Mouse (Mus musculus) right cerebral cortex, postnatal 4 days (tissue): ENCODE measurements around the gene Clcnkb.

Experiments
- DNase-seq: peaks from one replicate; pipeline ENCODE4 v3.0.0-alpha.2; 2022

The Clcnkb gene

GRCm38 (mm10) chr4:141432666-141433065, 16.9 kb upstream of the Clcnkb start:
- no peak for DNase-seq

DNA sequence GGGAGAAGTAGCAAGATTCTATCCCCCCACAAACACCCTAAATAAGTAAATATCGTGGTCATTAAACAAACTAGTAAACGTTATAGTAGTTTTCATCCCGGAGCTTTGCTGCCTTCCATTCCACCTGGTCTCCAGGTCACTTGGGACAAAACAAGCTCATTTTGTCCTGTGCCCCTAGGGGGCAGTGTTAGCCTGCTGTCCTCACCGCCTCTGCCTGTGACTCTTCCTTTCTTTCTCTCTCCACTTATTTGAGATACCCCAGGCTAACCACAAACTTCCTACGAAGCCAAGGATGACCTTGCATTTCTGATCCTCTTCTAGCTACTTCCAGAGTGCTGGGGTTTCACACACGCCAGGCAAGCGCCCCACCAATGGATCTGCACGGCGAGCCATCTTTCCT, 15.2 kb upstream of the Clcnkb start:
- peak; percentile 52 for DNase-seq

GRCm38 (mm10) chr4:141429847-141430246, 14.0 kb upstream of the Clcnkb start:
- DNase-seq, result peak; percentile 25

GRCm38 (mm10) chr4:141429381-141429780, 13.6 kb upstream of the Clcnkb start:
- no peak for DNase-seq

- no peak for DNase-seq
Measured at GRCm38 (mm10) chr4:141427921-141428320, 12.1 kb upstream of the Clcnkb start.

DNA sequence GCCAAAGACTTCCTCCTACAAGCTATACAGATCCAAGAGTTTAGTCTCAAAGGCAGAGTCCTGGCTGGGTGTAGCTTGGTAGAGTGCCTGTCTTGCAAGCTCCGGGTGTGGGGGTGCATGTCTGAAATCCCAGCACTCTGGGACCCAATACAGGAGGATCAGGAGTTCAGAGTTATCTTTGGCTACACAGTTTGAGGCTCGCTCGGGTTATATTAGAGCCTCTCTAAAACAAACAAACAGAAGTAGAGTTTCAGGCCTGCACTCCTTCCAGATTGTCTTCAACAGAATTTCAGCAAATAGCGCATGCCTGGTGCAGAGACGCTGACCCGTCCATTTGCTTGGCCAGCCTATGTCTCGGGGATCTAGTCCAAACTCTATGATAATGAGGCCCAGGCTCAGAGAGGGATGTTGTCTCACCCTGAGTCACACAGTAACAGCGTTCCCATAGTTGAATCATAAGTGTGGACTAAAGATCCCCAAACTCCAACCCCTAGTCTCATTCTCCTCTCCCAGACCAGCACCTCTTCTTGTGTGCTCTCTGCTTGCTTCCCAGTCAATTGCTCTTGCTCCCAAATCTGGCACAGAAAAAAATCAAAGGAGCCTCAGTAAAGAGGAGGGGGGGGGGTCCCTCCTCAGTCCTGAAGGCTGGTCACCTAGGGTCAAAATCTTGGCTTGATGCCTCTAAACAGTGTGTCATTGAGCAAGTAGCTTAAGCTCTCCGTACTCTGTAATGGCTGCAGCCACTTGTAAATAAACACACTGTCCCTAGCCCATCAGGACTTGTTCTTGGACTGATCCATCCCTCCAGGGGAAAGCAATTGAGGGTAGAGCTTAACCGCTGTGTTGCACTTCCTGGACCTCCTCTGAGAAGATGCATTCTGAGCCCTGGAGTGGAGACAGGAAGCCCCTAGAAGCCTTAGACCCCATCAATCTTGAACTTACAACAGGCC, 11.3 kb upstream of the Clcnkb start:
- no peak for DNase-seq

GRCm38 (mm10) chr4:141425484-141426479, 10.0 kb upstream of the Clcnkb start:
- DNase-seq, result peak; percentile 63

DNA sequence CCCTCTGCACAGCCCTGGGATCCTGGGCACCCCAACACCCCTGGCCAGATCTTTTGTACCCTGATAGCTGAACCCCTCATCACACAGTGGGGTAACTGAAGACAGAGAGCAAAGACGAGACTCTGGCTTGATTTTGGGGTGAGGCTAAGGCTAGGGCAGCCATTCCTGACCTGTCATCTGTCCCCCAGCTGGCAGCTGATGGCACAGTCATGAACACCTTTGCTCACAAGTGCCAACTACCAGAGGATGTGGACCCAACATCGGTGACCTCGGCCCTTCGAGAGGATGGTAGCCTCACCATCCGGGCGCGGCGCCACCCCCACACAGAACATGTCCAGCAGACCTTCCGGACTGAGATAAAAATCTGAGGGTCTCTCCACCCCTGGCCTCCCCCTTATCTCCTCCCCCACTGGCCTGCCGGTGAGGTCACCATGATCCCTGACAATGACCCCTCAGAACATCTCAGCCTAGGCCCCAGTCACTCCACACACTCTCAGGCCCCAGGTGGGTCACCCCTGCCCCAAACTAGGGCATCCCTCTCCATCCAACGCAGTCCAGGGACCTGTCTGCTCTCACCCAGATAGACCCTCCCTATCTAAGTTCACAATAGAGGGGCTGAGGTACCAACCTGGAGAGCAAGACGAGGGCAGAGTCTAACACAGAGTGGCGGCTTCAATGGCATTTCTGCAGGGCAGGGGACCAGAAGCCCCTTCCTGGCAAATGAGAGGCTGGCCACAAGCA, 8.0 kb upstream of the Clcnkb start:
- DNase-seq, result no peak

DNA sequence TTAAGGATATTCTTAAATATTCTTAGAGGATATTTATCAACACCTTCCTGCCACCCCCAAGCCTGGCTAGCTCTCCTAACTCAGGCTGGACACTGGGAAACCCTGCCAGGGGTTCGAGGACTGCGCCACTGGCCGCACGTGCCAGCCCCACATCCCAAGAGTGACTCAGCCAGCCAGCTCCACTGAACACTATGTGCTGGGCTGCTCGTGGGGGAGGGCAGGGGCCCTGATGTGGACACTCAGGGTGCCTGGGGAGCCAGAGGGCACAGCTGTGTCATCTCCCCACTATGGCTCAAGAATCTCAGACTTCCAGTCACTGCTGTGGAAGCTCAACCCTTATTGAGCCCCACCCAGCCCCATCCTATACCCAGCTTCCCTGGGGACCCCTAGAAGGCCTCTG, 7.5 kb upstream of the Clcnkb start:
- no peak for DNase-seq

DNA sequence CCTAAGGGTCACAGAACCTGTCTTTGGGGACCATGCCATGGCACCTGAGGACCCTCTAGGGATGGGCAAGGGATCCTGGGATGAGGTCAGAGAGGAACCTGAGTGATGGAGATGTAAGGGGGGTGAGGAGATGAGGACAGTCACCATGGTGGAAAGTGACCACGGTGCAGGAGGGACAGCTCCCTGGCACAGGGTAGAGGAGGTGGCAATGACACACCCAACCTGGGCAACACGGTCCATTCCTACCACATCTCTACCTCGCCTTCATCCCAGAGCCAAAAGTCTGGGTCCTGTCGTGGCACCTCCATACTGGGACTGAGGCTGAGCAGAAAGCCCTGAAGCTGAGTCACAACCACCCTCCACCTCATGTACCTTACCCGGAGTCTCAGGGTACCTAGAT, 7.0 kb upstream of the Clcnkb start:
- DNase-seq, result no peak

- DNase-seq, result no peak
Measured at GRCm38 (mm10) chr4:141421423-141421822, 5.6 kb upstream of the Clcnkb start.

GRCm38 (mm10) chr4:141420886-141421285, 5.1 kb upstream of the Clcnkb start:
- no peak for DNase-seq

- no peak for DNase-seq
Measured at GRCm38 (mm10) chr4:141420192-141420829, 4.5 kb upstream of the Clcnkb start, which contains the start of gene Hspb7. Gene Hspb7, plus strand, starts transcription at chr4:141420779.

- DNase-seq, result no peak
Measured at GRCm38 (mm10) chr4:141419398-141420191, 3.8 kb upstream of the Clcnkb start.

DNA sequence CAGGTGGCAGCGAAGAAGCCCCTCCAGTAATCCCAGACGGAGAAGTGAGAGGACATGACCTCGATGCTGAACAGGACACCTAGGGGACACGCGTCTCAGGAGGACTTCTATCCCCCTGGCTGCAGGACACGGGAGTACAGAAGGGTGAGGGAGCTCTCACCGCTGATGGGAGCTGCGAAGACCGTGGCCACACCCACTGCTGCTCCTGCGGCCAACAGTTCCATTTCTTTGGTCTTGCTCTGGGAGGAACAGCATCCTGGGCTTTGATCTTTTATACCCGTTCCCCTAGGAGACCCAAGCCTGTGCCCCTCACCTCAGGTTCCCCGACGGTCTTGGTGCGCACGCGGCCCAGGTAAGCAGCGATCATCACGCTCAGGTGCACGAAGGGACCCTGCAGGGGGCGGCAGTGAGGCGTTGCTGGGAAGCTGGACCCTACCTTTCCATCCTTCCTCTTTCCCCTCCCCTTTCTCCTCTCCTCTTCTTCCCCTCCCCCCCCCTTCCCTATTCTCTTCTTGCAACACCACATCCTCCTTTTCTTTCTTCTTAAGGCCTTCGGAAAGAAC, 4.3 kb downstream of the Clcnkb start:
- DNase-seq, result no peak

DNA sequence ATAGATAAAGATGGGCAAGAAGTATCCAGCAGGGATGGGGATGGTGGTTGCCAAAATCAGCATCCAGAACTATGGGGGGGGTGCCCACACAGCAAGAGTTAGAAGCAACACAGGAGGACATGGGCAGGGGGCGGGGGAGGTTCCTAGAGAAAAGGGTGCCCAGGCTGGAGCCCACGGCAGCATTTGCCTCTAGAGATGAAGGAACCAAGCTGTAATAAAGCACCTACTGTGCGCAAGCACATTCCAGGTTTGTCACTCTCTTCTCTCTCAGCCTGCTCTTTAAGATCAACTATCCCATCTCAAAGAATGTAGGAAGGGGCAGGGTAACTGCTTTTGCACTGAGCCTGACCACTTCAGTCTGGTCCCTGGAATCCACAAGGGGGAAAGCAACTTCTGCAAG, 7.2 kb downstream of the Clcnkb start:
- DNase-seq, result no peak

DNA sequence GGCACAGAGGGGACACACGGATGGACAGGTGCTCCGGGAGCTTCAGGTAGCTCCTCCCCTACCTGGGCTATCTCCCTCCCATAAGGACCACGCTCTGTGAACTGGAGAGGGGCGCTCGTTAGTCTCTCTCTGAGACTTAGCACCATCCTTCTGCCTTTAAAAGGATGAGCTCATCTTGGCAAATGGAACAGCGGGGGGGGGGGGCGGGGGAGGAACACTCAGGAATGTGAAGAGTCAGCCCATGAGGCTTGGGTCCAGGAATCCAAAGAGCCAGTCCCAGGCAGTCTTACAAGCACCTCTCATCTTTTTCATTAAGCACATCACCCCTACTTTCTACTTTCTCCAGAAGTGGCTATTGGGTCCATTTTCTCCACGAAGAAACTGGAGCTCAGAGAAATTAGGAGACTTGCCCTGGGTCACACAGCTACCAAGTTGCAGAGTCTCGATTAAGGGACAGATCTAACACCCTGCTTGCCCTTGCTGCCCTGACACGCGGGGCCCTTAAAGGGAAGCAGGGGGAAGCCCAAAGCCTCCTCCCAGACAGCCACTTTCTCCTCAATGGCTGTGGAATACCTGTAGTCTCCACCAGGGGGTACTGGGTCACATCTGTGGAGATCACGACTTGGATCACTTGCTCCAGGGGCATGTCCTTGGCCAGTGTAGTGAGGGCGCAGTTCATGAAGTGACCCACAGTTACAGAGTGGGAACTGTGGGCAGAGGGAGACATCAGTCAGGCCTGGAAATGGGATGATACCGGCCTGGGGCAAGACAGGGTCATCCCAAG, 9.1 kb downstream of the Clcnkb start:
- DNase-seq, result no peak

GRCm38 (mm10) chr4:141405314-141405622, 10.5 kb downstream of the Clcnkb start:
- DNase-seq, result no peak

- peak; percentile 93 for DNase-seq
Measured at GRCm38 (mm10) chr4:141404518-141405313, 11.1 kb downstream of the Clcnkb start.
